Mouse (Mus musculus) heart, adult 8-10 months (tissue): ENCODE results near the gene Hnrnph2. TPM values are rescaled to one million over a fixed set of nuclear protein-coding genes. Genes with fewer than 3 reads are reported as not detected.

ENCODE experiments used
- DNase-seq: peaks from one replicate; pipeline ENCODE4 v3.0.0; 2022; ENCODE audit warnings: low spot score
- total RNA-seq, 4 experiments: library from RNA; stranded (reverse); gene quantifications; 2 replicates each; pipeline ENCODE4 v1.2.4; 2022

Gene Hnrnph2
- total RNA-seq: 10 to 100 TPM; 59.2 to 80.7 (median 62.8) TPM

- peak; percentile 94 for DNase-seq
Measured at GRCm38 (mm10) chrX:134600659-134601379, at the start of gene Hnrnph2, which contains the start of gene Gla. TSS of gene Hnrnph2 (plus strand) at chrX:134601179. TSS of gene Gla (minus strand) at chrX:134601125.

- DNase-seq: no peak
Measured at GRCm38 (mm10) chrX:134553326-134553725, 47.7 kb upstream of the Hnrnph2 start.

- DNase-seq: no peak
Measured at GRCm38 (mm10) chrX:134554425-134554824, 46.6 kb upstream of the Hnrnph2 start.

- no peak for DNase-seq
Measured at GRCm38 (mm10) chrX:134564326-134564725, 36.7 kb upstream of the Hnrnph2 start.

- DNase-seq: no peak
Measured at GRCm38 (mm10) chrX:134566536-134567222, 34.3 kb upstream of the Hnrnph2 start.

GRCm38 (mm10) chrX:134577896-134578295 lies 23.1 kb upstream of the Hnrnph2 start:
- no peak for DNase-seq

GRCm38 (mm10) chrX:134580528-134581305 lies 20.3 kb upstream of the Hnrnph2 start:
- no peak for DNase-seq

- no peak for DNase-seq
Measured at GRCm38 (mm10) chrX:134582270-134582669, 18.7 kb upstream of the Hnrnph2 start.

- DNase-seq: no peak
Measured at GRCm38 (mm10) chrX:134582888-134583669, 17.9 kb upstream of the Hnrnph2 start, which contains the start of gene Btk. TSS of gene Btk (minus strand) at chrX:134583570.

- peak; percentile 86 for DNase-seq
Measured at GRCm38 (mm10) chrX:134585103-134586002, 15.6 kb upstream of the Hnrnph2 start, which contains the start of gene Rpl36a. TSS of gene Rpl36a (plus strand) at chrX:134585654.

GRCm38 (mm10) chrX:134586447-134586846 lies 14.5 kb upstream of the Hnrnph2 start:
- no peak for DNase-seq

- no peak for DNase-seq
Measured at GRCm38 (mm10) chrX:134588261-134588660, 12.7 kb upstream of the Hnrnph2 start.

GRCm38 (mm10) chrX:134588997-134589396 lies 12.0 kb upstream of the Hnrnph2 start:
- DNase-seq: no peak

GRCm38 (mm10) chrX:134589836-134590235 lies 11.1 kb upstream of the Hnrnph2 start:
- no peak for DNase-seq

- no peak for DNase-seq
Measured at GRCm38 (mm10) chrX:134599922-134600565, 935 bp upstream of the Hnrnph2 start.

- DNase-seq: no peak
Measured at GRCm38 (mm10) chrX:134601380-134602120, 571 bp downstream of the Hnrnph2 start.

GRCm38 (mm10) chrX:134609472-134609871 lies 8.5 kb downstream of the Hnrnph2 start:
- peak; percentile 20 for DNase-seq

GRCm38 (mm10) chrX:134610984-134611383 lies 10.0 kb downstream of the Hnrnph2 start:
- DNase-seq: no peak
